Mouse (Mus musculus) liver, embryonic 12.5 days (tissue): Measurements from ENCODE around the gene Tgfbr1. TPM values are rescaled to one million over a fixed set of nuclear protein-coding genes. Genes with fewer than 3 reads are reported as not detected.
"Not testable (repeated sequence)": the region's sequence is repeated elsewhere in the genome, so short reads cannot be mapped to it uniquely, and the experiment has no call there.

Experiments used
- ATAC-seq: fragments of 200-750 bp; cut with Nextera tagmentation; 2 replicates; pipeline ENCODE4 v1.8.0; 2017; ENCODE audit warnings: moderate number of reproducible peaks, mild to moderate bottlenecking, moderate library complexity
- H3K27ac ChIP-seq: fragments of 300-500 bp; sonication (generic); 2 replicates; pipeline ENCODE4 v1.5.1; 2016; ENCODE audit warnings: mild to moderate bottlenecking
- H3K27me3 ChIP-seq: fragments of 300-500 bp; sonication (generic); replicated peaks from 2 replicates; pipeline ENCODE4 v1.6.1; 2016; ENCODE audit warnings: mild to moderate bottlenecking, moderate library complexity
- H3K36me3 ChIP-seq: fragments of 300-500 bp; sonication (generic); 2 replicates; pipeline ENCODE4 v1.6.1; 2016; ENCODE audit warnings: mild to moderate bottlenecking, moderate library complexity
- H3K4me1 ChIP-seq: fragments of 300-500 bp; sonication (generic); 2 replicates; pipeline ENCODE4 v1.6.1; 2016
- H3K4me2 ChIP-seq: fragments of 300-500 bp; sonication (generic); 2 replicates; pipeline ENCODE4 v1.6.1; 2016; ENCODE audit warnings: mild to moderate bottlenecking, moderate library complexity
- H3K4me3 ChIP-seq: fragments of 300-500 bp; sonication (generic); 2 replicates; pipeline ENCODE4 v1.5.1; 2016; ENCODE audit warnings: mild to moderate bottlenecking, moderate library complexity
- H3K9ac ChIP-seq: fragments of 300-500 bp; sonication (generic); 2 replicates; pipeline ENCODE4 v1.6.1; 2016; ENCODE audit warnings: mild to moderate bottlenecking, moderate library complexity
- H3K9me3 ChIP-seq: fragments of 300-500 bp; sonication (generic); replicated peaks from 2 replicates; pipeline ENCODE4 v1.6.1; 2016; ENCODE audit warnings: mild to moderate bottlenecking, moderate library complexity
- WGBS: fragments of 180-500 bp; shearing (Covaris S2); methylation state at CpG from one replicate; pipeline ENCODE4 v1.1.7; 2016; ENCODE audit not compliant: insufficient replicate concordance; 5-methylcytosine and 5-hydroxymethylcytosine counted together
- polyA plus RNA-seq: library from polyadenylated mRNA; unstranded; fragments of >200 nt; fragmentation: Nextera tagmentation; extraction: Ambion mirVana; gene quantifications from 2 replicates; pipeline ENCODE4 v1.2.1, GENCODE M21; 2016

The Tgfbr1 gene
- polyA plus RNA-seq, 1 experiment from 2014 or later: 10.5 TPM

DNA sequence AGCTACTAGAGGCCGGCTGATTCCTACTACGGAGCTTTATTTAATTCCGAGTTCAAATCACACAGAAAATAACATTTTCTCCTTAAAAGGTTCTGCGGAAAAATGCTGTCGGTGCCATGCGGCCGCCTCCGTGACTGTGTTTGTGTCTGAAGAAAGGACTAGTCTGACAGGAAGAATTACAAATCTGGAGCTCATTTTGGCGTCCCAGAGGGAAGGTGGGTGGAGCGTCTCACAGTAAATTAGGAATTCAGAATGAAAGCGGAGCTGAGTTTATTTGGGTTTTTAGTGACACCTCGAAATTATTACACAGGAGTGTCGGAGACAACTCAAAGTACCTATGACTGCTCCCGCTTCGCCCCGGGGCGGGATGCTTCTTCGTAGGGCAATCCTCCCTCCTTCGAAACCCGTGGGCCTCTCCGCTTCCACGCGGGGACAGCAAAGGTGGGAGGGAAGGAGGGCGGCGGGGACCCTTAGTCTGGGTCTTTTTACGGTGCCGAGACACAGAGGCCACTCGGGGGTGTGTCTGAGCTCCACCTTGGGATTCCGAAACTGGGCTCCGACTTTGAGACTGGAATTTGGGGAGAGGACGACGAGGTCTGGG, 861 bp upstream of the Tgfbr1 start:
- no peak overlapping the region for H3K27ac ChIP-seq
- H3K36me3 ChIP-seq: no peaks in the 10 kb centered on the region
- H3K4me2 ChIP-seq: peak overlapping the region; percentile 100
- H3K4me3 ChIP-seq: peak overlapping the region; percentile 71
- ATAC-seq: no peak
- H3K4me1 ChIP-seq: peaks cover 19% of the 10 kb centered on the region
- peak overlapping the region; percentile 90 for H3K9ac ChIP-seq
- H3K9me3 ChIP-seq: no peaks in the 10 kb centered on the region
- peaks cover 32% of the 10 kb centered on the region for H3K27me3 ChIP-seq
- WGBS: 1% methylated on average over 32 of the region's 32 CpGs

DNA sequence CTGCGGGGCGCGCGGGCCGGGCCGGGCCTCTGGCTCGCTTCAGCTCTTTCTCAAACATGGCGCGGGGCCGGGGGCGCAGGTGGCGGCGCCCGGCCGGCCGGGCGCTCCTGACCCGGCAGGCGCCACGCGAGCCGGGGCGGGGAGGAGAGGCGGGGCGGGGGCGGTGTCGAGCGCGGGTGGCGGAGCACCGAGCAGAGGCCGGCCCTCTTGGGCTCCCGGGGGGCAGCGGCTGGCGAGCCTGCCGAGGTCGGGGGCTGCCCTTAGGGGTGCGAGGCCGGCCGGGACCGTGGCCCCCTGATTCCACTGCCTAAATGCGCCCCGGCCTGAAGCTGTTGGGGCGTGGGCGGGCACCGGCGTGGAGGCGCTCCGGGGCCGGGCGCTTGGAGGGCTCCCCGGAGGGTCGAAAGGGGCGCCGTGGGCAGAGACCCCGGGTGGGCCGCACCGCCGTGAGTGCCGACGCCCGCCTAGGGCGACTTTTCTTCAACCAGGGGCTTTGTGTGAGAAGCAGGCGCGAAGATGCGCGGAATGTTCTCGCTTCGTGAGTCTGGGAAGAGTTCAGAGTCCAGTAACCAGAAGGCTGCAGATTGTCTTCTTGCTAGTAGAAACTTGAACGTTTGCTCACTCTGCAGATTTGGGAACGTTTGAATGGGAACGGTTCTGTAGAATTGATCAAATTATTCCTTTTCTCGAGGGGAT, 542 bp downstream of the Tgfbr1 start:
- peak overlapping the region; percentile 71 for H3K4me3 ChIP-seq
- peak overlapping the region; percentile 90 for H3K9ac ChIP-seq
- H3K27me3 ChIP-seq: peaks cover 31% of the 10 kb centered on the region
- WGBS: 2% methylated on average over 44 of the region's 73 CpGs
- no peaks in the 10 kb centered on the region for H3K9me3 ChIP-seq
- no peaks in the 10 kb centered on the region for H3K36me3 ChIP-seq
- peak overlapping the region; percentile 86 for H3K27ac ChIP-seq
- peak; percentile 66 for ATAC-seq
- H3K4me2 ChIP-seq: peak overlapping the region; percentile 100
- peaks cover 19% of the 10 kb centered on the region for H3K4me1 ChIP-seq

DNA sequence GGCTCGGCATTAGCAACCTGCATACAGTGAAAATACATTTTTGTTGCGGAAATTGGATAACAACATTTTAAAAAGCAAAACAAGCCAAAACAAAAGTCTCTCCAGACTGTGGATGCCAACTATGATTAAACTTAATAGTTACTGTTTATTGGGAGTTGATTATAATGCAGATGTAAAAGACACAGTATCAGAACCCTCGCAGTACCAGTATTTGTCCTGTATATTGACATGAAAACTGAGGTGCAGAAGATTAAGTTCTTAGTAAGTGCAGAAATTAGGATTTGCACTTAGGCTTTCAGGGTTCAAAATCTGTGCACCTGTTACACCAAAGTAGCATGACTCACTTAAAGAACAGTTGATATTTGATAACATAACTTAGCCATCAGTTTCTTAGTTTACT, 1.3 kb downstream of the Tgfbr1 start:
- peaks cover 25% of the 10 kb centered on the region for H3K4me1 ChIP-seq
- ATAC-seq: no peak
- peak overlapping the region; percentile 100 for H3K4me2 ChIP-seq
- H3K27ac ChIP-seq: no peak overlapping the region
- H3K9me3 ChIP-seq: no peaks in the 10 kb centered on the region
- no peaks in the 10 kb centered on the region for H3K36me3 ChIP-seq
- no peak overlapping the region; the same call in 1 of the 2 replicates for H3K9ac ChIP-seq
- WGBS: 48% methylated on average over 3 of the region's 3 CpGs
- peaks cover 28% of the 10 kb centered on the region for H3K27me3 ChIP-seq
- H3K4me3 ChIP-seq: peak overlapping the region; percentile 71

- H3K4me1 ChIP-seq: peaks cover 10% of the 10 kb centered on the region; the same call in 1 of the 2 replicates
- no peak overlapping the region for H3K9ac ChIP-seq
- no peaks in the 10 kb centered on the region for H3K36me3 ChIP-seq
- no peaks in the 10 kb centered on the region for H3K27me3 ChIP-seq
- no peak overlapping the region for H3K4me2 ChIP-seq
- no peak for ATAC-seq
- H3K9me3 ChIP-seq: no peaks in the 10 kb centered on the region
- H3K27ac ChIP-seq: no peak overlapping the region
- WGBS: 85% methylated on average over 2 of the region's 2 CpGs
- H3K4me3 ChIP-seq: no peak overlapping the region
Observed at GRCm38 (mm10) chr4:47362662-47363061, 9.6 kb downstream of the Tgfbr1 start.

- H3K9me3 ChIP-seq: no peaks in the 10 kb centered on the region
- ATAC-seq: no peak
- no peaks in the 10 kb centered on the region for H3K27me3 ChIP-seq
- no peak overlapping the region for H3K27ac ChIP-seq
- H3K4me2 ChIP-seq: no peak overlapping the region
- H3K36me3 ChIP-seq: no peaks in the 10 kb centered on the region
- H3K9ac ChIP-seq: no peak overlapping the region
- H3K4me3 ChIP-seq: no peak overlapping the region
- 61% methylated on average over 3 of the region's 3 CpGs for WGBS
- peaks cover 10% of the 10 kb centered on the region; the same call in 1 of the 2 replicates for H3K4me1 ChIP-seq
Observed at GRCm38 (mm10) chr4:47363134-47363533, 10.1 kb downstream of the Tgfbr1 start.

DNA sequence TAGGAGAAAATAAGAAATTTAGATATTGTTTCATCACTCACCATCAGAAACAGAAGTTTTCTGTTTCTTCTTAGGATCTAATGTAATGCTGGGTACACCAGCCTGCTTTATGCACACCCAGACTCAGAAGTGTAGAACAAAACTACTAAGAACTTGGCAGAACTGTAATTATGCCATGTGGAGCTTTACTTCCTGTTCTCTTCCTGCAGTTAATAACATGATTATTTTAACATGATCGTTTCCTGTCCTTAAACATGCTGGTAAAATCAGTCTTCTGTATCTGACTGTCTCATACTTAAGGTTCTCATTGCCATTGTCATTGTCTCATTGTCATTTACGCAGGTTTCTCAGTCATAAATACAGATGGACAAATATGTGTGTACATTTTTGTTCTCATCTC, 15.7 kb downstream of the Tgfbr1 start:
- Histone ChIP-seq H3K9me3 (no peaks in the 10 kb centered on the region), H3K4me2 (no peak overlapping the region), H3K9ac (no peak overlapping the region), H3K4me3 (no peak overlapping the region), H3K4me1 (no peaks in the 10 kb centered on the region), H3K36me3 (no peaks in the 10 kb centered on the region), H3K27ac (no peak overlapping the region), H3K27me3 (no peaks in the 10 kb centered on the region)
- WGBS: 61% methylated on average over 2 of the region's 2 CpGs
- no peak for ATAC-seq

DNA sequence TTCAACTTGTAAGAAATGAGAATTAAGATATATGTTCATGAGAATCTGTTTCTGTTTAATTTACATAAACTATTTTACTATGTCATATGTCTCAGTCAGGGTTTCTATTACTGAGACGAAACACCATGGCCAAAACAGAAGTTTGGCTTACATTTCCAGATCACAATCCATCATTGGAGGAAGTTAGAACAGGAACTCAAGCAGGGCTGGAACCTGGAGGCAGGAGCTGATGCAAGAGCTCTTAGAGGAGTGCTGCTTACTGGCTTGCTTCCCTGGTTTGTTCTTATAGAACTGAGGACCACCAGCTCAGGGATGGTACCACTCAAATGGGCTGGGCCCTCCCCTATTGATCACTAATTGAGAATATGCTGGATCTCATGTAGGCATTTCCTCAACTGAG, 25.7 kb downstream of the Tgfbr1 start:
- ATAC-seq: no peak
- no peak overlapping the region for H3K4me3 ChIP-seq
- no peaks in the 10 kb centered on the region for H3K27me3 ChIP-seq
- H3K36me3 ChIP-seq: no peaks in the 10 kb centered on the region
- no peaks in the 10 kb centered on the region for H3K9me3 ChIP-seq
- no peak overlapping the region for H3K4me2 ChIP-seq
- 18% methylated on average over 1 of the region's 1 CpGs for WGBS
- no peak overlapping the region for H3K27ac ChIP-seq
- no peaks in the 10 kb centered on the region for H3K4me1 ChIP-seq
- no peak overlapping the region for H3K9ac ChIP-seq

GRCm38 (mm10) chr4:47382426-47382825, 29.4 kb downstream of the Tgfbr1 start:
- Histone ChIP-seq H3K27me3 (no peaks in the 10 kb centered on the region), H3K9me3 (no peaks in the 10 kb centered on the region), H3K4me2 (no peak overlapping the region), H3K4me3 (no peak overlapping the region), H3K9ac (no peak overlapping the region), H3K36me3 (peaks cover 12% of the 10 kb centered on the region), H3K27ac (no peak overlapping the region), H3K4me1 (no peaks in the 10 kb centered on the region)
- 18% methylated on average over 1 of the region's 1 CpGs for WGBS
- ATAC-seq: no peak

DNA sequence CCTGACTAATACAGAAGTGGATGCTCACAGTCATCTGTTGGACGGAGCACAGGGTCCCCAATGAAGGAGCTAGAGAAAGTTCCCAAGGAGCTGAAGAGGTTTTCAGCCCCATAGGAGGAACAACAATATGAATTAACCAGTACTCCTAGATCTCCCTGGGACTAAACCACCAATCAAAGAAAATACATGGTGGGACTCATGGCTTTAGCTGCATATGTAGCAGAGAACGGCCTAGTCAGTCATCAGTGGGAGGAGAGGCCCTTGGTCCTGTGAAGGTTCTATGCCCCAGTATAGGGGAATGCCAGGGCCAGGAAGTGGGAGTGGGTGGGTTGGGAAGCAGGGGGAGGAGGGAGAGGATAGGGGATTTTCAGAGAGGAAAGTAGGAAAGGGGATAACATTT, 38.9 kb downstream of the Tgfbr1 start:
- not testable (repeated sequence) for H3K27ac ChIP-seq, H3K27me3 ChIP-seq, ATAC-seq, H3K4me2 ChIP-seq, H3K4me3 ChIP-seq, H3K9me3 ChIP-seq, H3K9ac ChIP-seq, H3K36me3 ChIP-seq, H3K4me1 ChIP-seq
- WGBS: 89% methylated on average over 2 of the region's 2 CpGs

- WGBS: 81% methylated on average over 7 of the region's 7 CpGs
- Histone ChIP-seq H3K4me3 (no peak overlapping the region), H3K27me3 (no peaks in the 10 kb centered on the region), H3K4me1 (peaks cover 5% of the 10 kb centered on the region), H3K27ac (no peak overlapping the region), H3K9me3 (no peaks in the 10 kb centered on the region), H3K9ac (no peak overlapping the region), H3K36me3 (peaks cover 10% of the 10 kb centered on the region; the same call in 1 of the 2 replicates), H3K4me2 (no peak overlapping the region)
- ATAC-seq: no peak
Observed at GRCm38 (mm10) chr4:47396251-47396650, 43.2 kb downstream of the Tgfbr1 start.

- peaks cover 15% of the 10 kb centered on the region; the same call in 1 of the 2 replicates for H3K36me3 ChIP-seq
- 54% methylated on average over 6 of the region's 6 CpGs for WGBS
Observed at GRCm38 (mm10) chr4:47397951-47398687, 45.1 kb downstream of the Tgfbr1 start.

GRCm38 (mm10) chr4:47399824-47400223, 46.8 kb downstream of the Tgfbr1 start:
- ATAC-seq: no peak
- Histone ChIP-seq H3K9me3 (no peaks in the 10 kb centered on the region), H3K36me3 (peaks cover 19% of the 10 kb centered on the region; the same call in 1 of the 2 replicates), H3K27ac (no peak overlapping the region), H3K27me3 (no peaks in the 10 kb centered on the region), H3K9ac (no peak overlapping the region), H3K4me2 (no peak overlapping the region), H3K4me1 (peaks cover 5% of the 10 kb centered on the region), H3K4me3 (no peak overlapping the region)

More at GRCm38 (mm10) chr4:47397951-47398687, 45.1 kb downstream of the Tgfbr1 start:
- Histone ChIP-seq H3K9ac (no peak overlapping the region), H3K27ac (no peak overlapping the region), H3K9me3 (no peaks in the 10 kb centered on the region), H3K27me3 (no peaks in the 10 kb centered on the region), H3K4me3 (no peak overlapping the region), H3K4me2 (no peak overlapping the region), H3K4me1 (peaks cover 5% of the 10 kb centered on the region)
- no peak for ATAC-seq
